Mouse (Mus musculus) MEL (cell line): ENCODE measurements around the gene Krt7.

Experiments used
- CHD1 ChIP-seq: IDR thresholded peaks from 2 replicates; pipeline ENCODE4 v1.6.1; 2012; ENCODE audit warnings: low read depth, mild to moderate bottlenecking, inconsistent platforms, low read length, improper control_type of control experiment
- CTCF ChIP-seq, 3 experiments: IDR thresholded peaks in 2 of 3; conservative IDR thresholded peaks in 1 of 3; 2 replicates each; pipeline ENCODE4 v1.5.1; 2011 to 2012; ENCODE audit warnings: low read length in 3 of 3, low read depth in 2 of 3, mild to moderate bottlenecking in 2 of 3, improper control_type of control experiment in 1 of 3, inconsistent platforms in 1 of 3, mixed read lengths in 1 of 3, moderate library complexity in 1 of 3; ENCODE audit not compliant: control insufficient read depth in 1 of 3, insufficient read depth in 1 of 3, poor library complexity in 1 of 3, severe bottlenecking in 1 of 3
- EP300 ChIP-seq, 2 experiments: IDR thresholded peaks; 2 replicates each; pipeline ENCODE4 v1.6.1; 2011; ENCODE audit warnings: improper control_type of control experiment in 2 of 2, low read length in 2 of 2, low read depth in 1 of 2, mild to moderate bottlenecking in 1 of 2
- ETS1 ChIP-seq: IDR thresholded peaks from 2 replicates; pipeline ENCODE4 v1.6.1; 2012; ENCODE audit warnings: low read depth, mild to moderate bottlenecking, inconsistent platforms, low read length, improper control_type of control experiment, moderate library complexity
- HCFC1 ChIP-seq: IDR thresholded peaks from 2 replicates; pipeline ENCODE4 v1.6.1; 2012; ENCODE audit warnings: low read depth, mild to moderate bottlenecking, inconsistent platforms, low read length, improper control_type of control experiment, moderate library complexity
- POLR2AphosphoS2 ChIP-seq: IDR thresholded peaks from 2 replicates; pipeline ENCODE4 v1.6.1; 2011; ENCODE audit warnings: low read length, improper control_type of control experiment
- RAD21 ChIP-seq: IDR thresholded peaks from 2 replicates; pipeline ENCODE4 v1.6.1; 2011; ENCODE audit warnings: mild to moderate bottlenecking, low read depth, low read length, improper control_type of control experiment
- ZNF384 ChIP-seq: IDR thresholded peaks from 2 replicates; pipeline ENCODE4 v1.6.1; 2012; ENCODE audit warnings: low read depth, mild to moderate bottlenecking, inconsistent platforms, low read length, improper control_type of control experiment

GRCm38 (mm10) chr15:101366482-101366881, 44.4 kb upstream of the Krt7 start:
- TF ChIP-seq EP300 (IDR thresholded peaks at IDR 0.05; ENCODE audit: low read depth in 1 of 2, low read length in 2 of 2) = no peak
- TF ChIP-seq HCFC1 = no peak
- TF ChIP-seq CTCF (IDR thresholded peaks at IDR 0.05 in 2 of 3, conservative IDR thresholded peaks at IDR 0.05 in 1 of 3; ENCODE audit: control insufficient read depth in 1 of 3, insufficient read depth in 1 of 3, low read depth in 2 of 3, low read length in 3 of 3, poor library complexity in 1 of 3, severe bottlenecking in 1 of 3) = no peak
- TF ChIP-seq CHD1 = no peak
- TF ChIP-seq ZNF384 = no peak
- TF ChIP-seq ETS1 = no peak
- TF ChIP-seq POLR2AphosphoS2 = no peak
- TF ChIP-seq RAD21 = no peak
